Mouse (Mus musculus): ENCODE data around the gene Syn3. TPM values are rescaled to one million over a fixed set of nuclear protein-coding genes. Genes with fewer than 3 reads are reported as not detected.

Syn3 gene
- polyA plus RNA-seq, 1 experiment from 2014 or later, result 2.6 TPM

DNA sequence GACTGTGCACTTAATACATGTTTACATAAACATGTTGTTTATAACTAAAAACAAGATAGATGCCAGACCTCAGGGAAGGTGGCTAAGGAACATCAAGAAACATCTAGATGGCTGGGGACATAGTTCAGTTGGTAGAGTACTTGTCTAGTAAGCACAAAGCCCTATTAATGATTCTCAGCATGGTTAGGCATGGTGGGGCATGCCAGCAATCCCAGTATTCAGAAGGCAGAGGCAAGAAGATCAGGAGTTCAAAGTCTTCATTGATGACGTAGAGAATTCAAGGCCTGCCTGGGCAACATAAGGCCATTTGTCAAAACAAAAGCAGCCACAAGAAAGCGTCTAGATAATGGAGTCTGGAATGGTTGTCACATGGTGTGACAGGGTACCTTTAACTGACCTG lies 441.0 kb downstream of the Syn3 start:
- no peak overlapping the region for H3K4me3 ChIP-seq (replicated peaks)
- H3K4me2 ChIP-seq (replicated peaks), result no peak overlapping the region
- H3K9ac ChIP-seq, result no peak overlapping the region
- H3K4me1 ChIP-seq, result no peaks in the 10 kb centered on the region
- no peak overlapping the region for H3K27ac ChIP-seq (replicated peaks)
- WGBS, result 53% methylated on average over 2 of the region's 2 CpGs
- no peaks in the 10 kb centered on the region for H3K36me3 ChIP-seq
- H3K27me3 ChIP-seq, result no peaks in the 10 kb centered on the region
- ATAC-seq (ENCODE audit: insufficient number of reproducible peaks, low FRiP score, low TSS enrichment, low read depth), result no peak
- H3K9me3 ChIP-seq (replicated peaks), result no peaks in the 10 kb centered on the region

- H3K4me1 ChIP-seq, result no peaks in the 10 kb centered on the region
- no peaks in the 10 kb centered on the region for H3K9me3 ChIP-seq (replicated peaks)
- H3K27me3 ChIP-seq, result no peaks in the 10 kb centered on the region
- H3K36me3 ChIP-seq, result no peaks in the 10 kb centered on the region
- no peak overlapping the region for H3K27ac ChIP-seq (replicated peaks)
- no peak overlapping the region for H3K4me2 ChIP-seq (replicated peaks)
- 76% methylated on average over 11 of the region's 11 CpGs for WGBS
- no peak for ATAC-seq (ENCODE audit: insufficient number of reproducible peaks, low FRiP score, low TSS enrichment, low read depth)
- no peak overlapping the region for H3K4me3 ChIP-seq (replicated peaks)
- H3K9ac ChIP-seq, result no peak overlapping the region
Measured at GRCm38 (mm10) chr10:86057286-86057685, 441.4 kb downstream of the Syn3 start.

DNA sequence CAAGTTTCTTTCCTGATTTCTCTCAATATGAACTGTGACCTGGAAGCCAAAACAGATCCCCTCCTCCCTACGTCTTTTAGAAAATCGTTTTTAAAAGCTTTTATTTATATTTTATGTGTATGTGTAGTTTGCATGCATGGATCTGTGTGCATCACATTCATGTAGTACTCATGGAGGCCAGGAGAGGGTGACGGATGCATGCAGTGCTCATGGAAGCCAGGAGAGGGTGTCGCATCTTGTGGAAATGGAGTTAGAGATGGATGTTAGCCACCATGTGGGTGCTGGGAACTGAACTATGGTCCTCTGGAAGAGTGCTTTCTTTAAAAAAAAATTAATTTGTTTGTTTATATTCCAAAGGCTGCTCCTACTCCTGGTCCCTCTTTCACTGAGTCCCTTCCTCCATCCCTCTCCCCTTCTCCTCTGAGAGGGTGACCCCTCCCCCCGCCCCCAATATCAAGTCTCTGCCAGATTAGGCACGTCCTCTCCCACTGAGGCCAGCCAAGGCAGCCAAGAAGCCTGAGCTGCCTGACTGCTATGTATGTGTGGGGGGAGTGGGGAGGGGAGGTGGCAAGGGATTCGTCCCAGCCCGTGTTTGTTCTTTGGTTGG lies 442.3 kb downstream of the Syn3 start:
- Histone ChIP-seq H3K4me1 (no peaks in the 10 kb centered on the region), H3K4me3 (replicated peaks) (no peak overlapping the region), H3K9me3 (replicated peaks) (no peaks in the 10 kb centered on the region), H3K4me2 (replicated peaks) (no peak overlapping the region), H3K9ac (no peak overlapping the region), H3K27me3 (no peaks in the 10 kb centered on the region), H3K27ac (replicated peaks) (no peak overlapping the region), H3K36me3 (no peaks in the 10 kb centered on the region)
- ATAC-seq (ENCODE audit: insufficient number of reproducible peaks, low FRiP score, low TSS enrichment, low read depth), result no peak
- 75% methylated on average over 8 of the region's 8 CpGs for WGBS

- H3K27ac ChIP-seq (replicated peaks), result no peak overlapping the region
- no peaks in the 10 kb centered on the region for H3K4me1 ChIP-seq
- H3K4me2 ChIP-seq (replicated peaks), result no peak overlapping the region
- no peaks in the 10 kb centered on the region for H3K27me3 ChIP-seq
- H3K9ac ChIP-seq, result no peak overlapping the region
- H3K36me3 ChIP-seq, result 0 out of 2 replicates have a peak, but pooled peaks cover 1% of the 10 kb centered on the region
- ATAC-seq (ENCODE audit: insufficient number of reproducible peaks, low FRiP score, low TSS enrichment, low read depth), result no peak
- H3K4me3 ChIP-seq (replicated peaks), result no peak overlapping the region
- 84% methylated on average over 10 of the region's 10 CpGs for WGBS
- H3K9me3 ChIP-seq (replicated peaks), result no peaks in the 10 kb centered on the region
Measured at GRCm38 (mm10) chr10:86052818-86053522, 445.7 kb downstream of the Syn3 start.

DNA sequence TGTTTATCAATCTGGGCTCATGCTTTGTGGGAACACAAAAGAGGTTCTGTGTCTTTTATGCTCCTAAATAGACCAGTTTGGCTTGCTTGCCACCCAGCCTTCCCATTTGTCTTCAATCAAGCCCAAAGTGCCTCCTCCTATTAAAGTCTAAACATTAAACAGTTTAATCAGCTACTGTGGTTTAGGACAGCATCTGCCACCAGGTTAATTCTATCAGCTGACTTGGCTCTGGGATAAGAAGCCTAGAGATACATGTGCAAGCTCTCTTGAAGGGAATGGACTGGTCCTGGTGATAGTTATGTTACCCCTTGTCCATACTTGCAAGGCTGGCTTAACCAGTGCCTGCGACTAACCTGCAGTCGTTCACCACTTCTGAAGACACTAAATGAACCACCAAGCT lies 448.2 kb downstream of the Syn3 start:
- peaks cover 10% of the 10 kb centered on the region; the same call in 1 of the 2 replicates for H3K36me3 ChIP-seq
- no peaks in the 10 kb centered on the region for H3K9me3 ChIP-seq (replicated peaks)
- no peak overlapping the region for H3K9ac ChIP-seq
- no peaks in the 10 kb centered on the region for H3K4me1 ChIP-seq
- 60% methylated on average over 2 of the region's 2 CpGs for WGBS
- no peak overlapping the region for H3K4me3 ChIP-seq (replicated peaks)
- H3K27ac ChIP-seq (replicated peaks), result no peak overlapping the region
- no peak overlapping the region for H3K4me2 ChIP-seq (replicated peaks)
- no peaks in the 10 kb centered on the region for H3K27me3 ChIP-seq
- no peak for ATAC-seq (ENCODE audit: insufficient number of reproducible peaks, low FRiP score, low TSS enrichment, low read depth)

DNA sequence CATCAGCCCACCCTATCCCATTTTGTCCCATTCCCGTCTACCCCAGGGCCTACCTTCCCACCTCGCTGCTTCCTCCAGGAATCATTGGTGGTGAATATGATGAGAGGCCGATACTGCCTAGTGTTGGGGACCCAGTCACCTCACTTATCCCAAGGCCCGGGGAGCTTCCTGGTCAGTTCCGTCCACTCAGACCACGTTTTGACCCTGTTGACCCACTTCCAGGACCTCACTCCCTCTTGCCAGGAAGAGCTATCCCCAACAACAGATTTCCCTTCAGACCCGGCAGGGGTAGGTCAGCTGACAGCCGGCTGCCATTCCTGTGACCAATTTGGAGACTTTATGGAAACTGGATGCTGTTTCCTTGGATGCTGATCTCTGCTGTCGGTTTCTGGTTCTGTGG lies 450.9 kb downstream of the Syn3 start:
- Histone ChIP-seq H3K4me2 (replicated peaks) (no peak overlapping the region), H3K4me3 (replicated peaks) (no peak overlapping the region), H3K27ac (replicated peaks) (no peak overlapping the region), H3K27me3 (no peaks in the 10 kb centered on the region), H3K9ac (no peak overlapping the region), H3K4me1 (no peaks in the 10 kb centered on the region), H3K9me3 (replicated peaks) (no peaks in the 10 kb centered on the region), H3K36me3 (peaks cover 18% of the 10 kb centered on the region)
- WGBS, result 79% methylated on average over 9 of the region's 9 CpGs
- no peak for ATAC-seq (ENCODE audit: insufficient number of reproducible peaks, low FRiP score, low TSS enrichment, low read depth)

- H3K27ac ChIP-seq (replicated peaks), result no peak overlapping the region
- 96% methylated on average over 1 of the region's 1 CpGs for WGBS
- H3K4me2 ChIP-seq (replicated peaks), result no peak overlapping the region
- no peak overlapping the region for H3K4me3 ChIP-seq (replicated peaks)
- H3K4me1 ChIP-seq, result no peaks in the 10 kb centered on the region
- H3K36me3 ChIP-seq, result peaks cover 18% of the 10 kb centered on the region
- H3K9ac ChIP-seq, result no peak overlapping the region
- H3K9me3 ChIP-seq (replicated peaks), result no peaks in the 10 kb centered on the region
- no peak for ATAC-seq (ENCODE audit: insufficient number of reproducible peaks, low FRiP score, low TSS enrichment, low read depth)
- H3K27me3 ChIP-seq, result no peaks in the 10 kb centered on the region
Measured at GRCm38 (mm10) chr10:86046371-86046770, 452.3 kb downstream of the Syn3 start.

DNA sequence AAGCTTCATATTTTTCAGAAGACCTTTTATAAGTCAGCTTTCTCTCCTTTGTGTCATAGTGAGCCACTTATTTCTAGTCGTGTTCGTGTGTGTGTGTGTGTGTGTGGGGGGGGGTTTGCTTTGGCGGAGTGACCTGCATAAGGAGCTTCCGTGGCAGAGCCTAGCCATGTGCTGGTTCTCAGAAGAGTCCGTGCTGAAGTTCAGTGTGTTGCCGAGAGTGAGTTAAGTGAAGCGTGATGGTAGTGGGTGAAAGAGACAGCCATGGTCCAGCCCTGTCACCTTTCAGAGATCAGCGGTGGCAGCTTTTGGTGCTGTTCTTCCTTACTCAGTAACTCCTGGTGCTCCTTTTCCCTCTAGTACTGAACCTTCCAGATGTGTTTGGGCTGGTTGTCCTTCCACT lies 454.6 kb downstream of the Syn3 start:
- WGBS, result 87% methylated on average over 8 of the region's 8 CpGs

DNA sequence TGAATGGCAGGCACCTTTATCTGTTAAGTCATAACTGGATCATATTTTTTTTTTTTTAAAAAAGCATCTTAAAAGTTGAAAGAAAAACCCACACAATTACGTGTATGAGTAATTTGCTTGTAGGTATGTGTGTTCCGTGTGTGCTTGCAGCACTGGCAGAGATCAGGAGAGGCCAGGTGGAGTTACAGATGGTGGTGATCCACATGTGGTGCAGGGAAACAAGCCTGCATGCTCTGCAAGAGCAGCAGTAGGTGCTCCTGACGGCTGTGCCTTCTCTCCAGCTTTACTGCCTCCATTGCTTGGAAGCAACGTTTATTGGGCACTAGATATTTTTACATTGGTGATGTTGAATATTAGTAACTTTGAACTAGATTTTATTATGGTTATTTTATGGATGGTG lies 455.0 kb downstream of the Syn3 start:
- H3K4me3 ChIP-seq (replicated peaks), result no peak overlapping the region
- no peaks in the 10 kb centered on the region for H3K4me1 ChIP-seq
- H3K27ac ChIP-seq (replicated peaks), result no peak overlapping the region
- WGBS, result 88% methylated on average over 4 of the region's 4 CpGs
- no peak overlapping the region for H3K4me2 ChIP-seq (replicated peaks)
- no peaks in the 10 kb centered on the region for H3K9me3 ChIP-seq (replicated peaks)
- H3K9ac ChIP-seq, result no peak overlapping the region
- no peaks in the 10 kb centered on the region for H3K27me3 ChIP-seq
- no peak for ATAC-seq (ENCODE audit: insufficient number of reproducible peaks, low FRiP score, low TSS enrichment, low read depth)
- peaks cover 20% of the 10 kb centered on the region for H3K36me3 ChIP-seq

More for the DNA sequence above, 454.6 kb downstream of the Syn3 start:
- Histone ChIP-seq H3K27me3 (no peaks in the 10 kb centered on the region), H3K9ac (no peak overlapping the region), H3K36me3 (peaks cover 18% of the 10 kb centered on the region), H3K4me1 (no peaks in the 10 kb centered on the region), H3K4me3 (replicated peaks) (no peak overlapping the region), H3K9me3 (replicated peaks) (no peaks in the 10 kb centered on the region), H3K4me2 (replicated peaks) (no peak overlapping the region), H3K27ac (replicated peaks) (no peak overlapping the region)
- ATAC-seq (ENCODE audit: insufficient number of reproducible peaks, low FRiP score, low TSS enrichment, low read depth), result no peak

DNA sequence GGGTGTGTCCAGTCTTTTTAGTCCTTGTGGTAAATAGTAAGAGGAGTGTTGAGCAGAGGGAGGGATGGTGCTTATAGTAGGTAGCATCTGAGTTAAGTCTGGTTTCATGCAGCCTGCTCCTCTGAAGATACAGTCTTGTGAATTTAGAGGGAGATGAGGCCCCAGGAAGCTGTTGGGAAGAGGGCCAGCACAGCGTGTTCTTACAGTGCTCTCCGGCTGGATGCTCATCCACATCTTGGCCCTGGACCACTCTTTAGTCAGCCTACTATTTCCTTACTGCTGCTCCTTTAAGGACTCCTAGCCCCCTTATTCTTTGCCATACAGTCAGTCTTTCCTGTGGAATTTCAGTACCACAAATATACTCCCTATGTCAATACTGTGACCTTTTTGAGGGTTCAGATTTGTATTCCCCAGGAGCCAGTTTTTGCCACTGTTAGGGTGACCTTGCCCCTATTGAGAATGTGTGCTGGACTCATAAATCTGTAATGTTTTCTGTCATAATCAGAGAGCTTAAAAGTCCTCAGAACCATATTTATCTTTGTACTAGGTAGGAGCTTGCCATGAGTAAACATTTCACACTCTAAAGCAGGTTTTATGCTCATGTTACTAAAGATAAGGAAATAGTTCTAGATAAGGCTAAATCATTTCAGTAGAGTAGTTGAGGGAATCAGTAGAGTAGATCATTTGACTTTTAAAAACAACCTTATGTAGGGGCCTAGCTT lies 464.5 kb downstream of the Syn3 start:
- Histone ChIP-seq H3K4me3 (replicated peaks) (no peak overlapping the region), H3K9me3 (replicated peaks) (no peaks in the 10 kb centered on the region), H3K4me2 (replicated peaks) (no peak overlapping the region), H3K27ac (replicated peaks) (no peak overlapping the region), H3K27me3 (no peaks in the 10 kb centered on the region), H3K36me3 (peaks cover 25% of the 10 kb centered on the region), H3K4me1 (no peaks in the 10 kb centered on the region), H3K9ac (no peak overlapping the region)
- WGBS, result 72% methylated on average over 2 of the region's 2 CpGs
- no peak for ATAC-seq (ENCODE audit: insufficient number of reproducible peaks, low FRiP score, low TSS enrichment, low read depth)

DNA sequence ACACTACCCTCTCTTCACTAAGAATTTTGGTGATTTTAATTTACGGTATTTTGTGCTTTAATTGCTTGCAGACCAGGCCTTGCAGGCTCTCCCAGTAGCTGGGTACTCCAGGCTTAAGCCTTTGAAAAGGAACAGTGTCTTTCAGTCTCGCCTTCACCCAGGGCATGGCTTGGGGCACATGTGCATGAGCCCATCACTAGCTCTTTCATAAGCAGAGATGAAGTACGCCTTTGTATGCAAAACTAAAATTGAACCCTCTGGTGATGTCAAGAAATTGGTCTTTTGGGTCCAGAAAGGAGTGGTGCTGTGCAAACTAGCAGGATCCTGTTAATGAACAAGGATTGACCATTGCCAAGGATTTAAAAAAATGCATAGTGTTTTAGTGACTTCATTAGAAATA lies 466.2 kb downstream of the Syn3 start:
- H3K4me1 ChIP-seq, result no peaks in the 10 kb centered on the region

More for the DNA sequence above, 466.2 kb downstream of the Syn3 start:
- Histone ChIP-seq H3K27ac (replicated peaks) (no peak overlapping the region), H3K27me3 (no peaks in the 10 kb centered on the region), H3K36me3 (peaks cover 25% of the 10 kb centered on the region; the same call in 1 of the 2 replicates), H3K9ac (no peak overlapping the region), H3K4me2 (replicated peaks) (no peak overlapping the region), H3K9me3 (replicated peaks) (no peaks in the 10 kb centered on the region), H3K4me3 (replicated peaks) (no peak overlapping the region)
- no peak for ATAC-seq (ENCODE audit: insufficient number of reproducible peaks, low FRiP score, low TSS enrichment, low read depth)
- 35% methylated on average over 3 of the region's 3 CpGs for WGBS
